In genomic region chr10:61146119-61146806, GRCm38 (mm10) we compare ENCODE assay signal across 8 mouse cellular contexts. TPM values are rescaled to one million over a fixed set of nuclear protein-coding genes. Genes with fewer than 3 reads are reported as not detected.
DNase-seq lines count a peak whose midpoint lies in the region; ATAC-seq and TF ChIP-seq lines count a peak whose summit lies in the region.

No protein-coding gene starts in this region.

- H3K27me3 ChIP-seq in erythroblast, embryonic 14.5 days (ENCODE audit: control insufficient read depth) = peaks cover 4% of the 10 kb centered on the region; the same call in 1 of the 2 replicates
- no peaks in the 10 kb centered on the region for H3K27me3 ChIP-seq in heart, embryonic 14.5 days (ENCODE audit: control insufficient read depth, insufficient read depth, low read length)
- H3K27me3 ChIP-seq in liver, postnatal 0 days (ENCODE audit: insufficient read depth, low read length) = no peaks in the 10 kb centered on the region
- no peaks in the 10 kb centered on the region for H3K27me3 ChIP-seq in neural tube, embryonic 13.5 days

- H3K27ac ChIP-seq in bone marrow, adult 2 months (ENCODE audit: control insufficient read depth, insufficient read depth, low read depth, low read length, poor library complexity) = peak overlapping the region; percentile 90
- peak overlapping the region; percentile 72 to 92 for H3K27ac ChIP-seq in heart, embryonic 14.5 days (replicated peaks in 1 of 2; ENCODE audit: control insufficient read depth in 1 of 2, insufficient read depth in 1 of 2, low read depth in 2 of 2, low read length in 2 of 2)
- peak overlapping the region; percentile 92 for H3K27ac ChIP-seq in liver, postnatal 0 days (ENCODE audit: low read depth)
- peak overlapping the region; percentile 96 for H3K27ac ChIP-seq in neural tube, embryonic 13.5 days (replicated peaks)

- peaks cover 3% of the 10 kb centered on the region; the same call in 1 of the 2 replicates for H3K36me3 ChIP-seq in erythroblast, embryonic 14.5 days (ENCODE audit: control insufficient read depth)
- H3K36me3 ChIP-seq in heart, embryonic 14.5 days (ENCODE audit: control insufficient read depth, insufficient read depth, low read length) = peaks cover 16% of the 10 kb centered on the region; the same call in 1 of the 2 replicates
- H3K36me3 ChIP-seq in liver, postnatal 0 days (replicated peaks; ENCODE audit: insufficient read depth, low read length) = 0 out of 2 replicates have a peak, but pooled peaks cover 2% of the 10 kb centered on the region
- 0 out of 2 replicates have a peak, but pooled peaks cover 5% of the 10 kb centered on the region for H3K36me3 ChIP-seq in neural tube, embryonic 13.5 days

- peak; percentile 36 for ATAC-seq in heart, embryonic 14.5 days (ENCODE audit: insufficient number of reproducible peaks, insufficient read depth, low FRiP score, low read depth)
- ATAC-seq in liver, postnatal 0 days = 0 out of 2 replicates have a peak, but pooled peaks have one; percentile 4
- peak; percentile 75 for ATAC-seq in neural tube, embryonic 13.5 days (ENCODE audit: low read depth)

- WGBS in bone marrow, adult 2 months = under 1% methylated on average over 51 of the region's 53 CpGs
- WGBS in heart, embryonic 14.5 days = under 1% methylated on average over 51 of the region's 53 CpGs
- 2% methylated on average over 52 of the region's 53 CpGs for WGBS in liver, postnatal 0 days (ENCODE audit: insufficient replicate concordance)
- under 1% methylated on average over 53 of the region's 53 CpGs for WGBS in neural tube, embryonic 13.5 days

- H3K4me1 ChIP-seq in bone marrow, adult 2 months (ENCODE audit: control insufficient read depth, insufficient read depth, low read length) = no peaks in the 10 kb centered on the region; the same call in 1 of the 2 replicates
- H3K4me1 ChIP-seq in erythroblast, embryonic 14.5 days (ENCODE audit: control insufficient read depth) = peaks cover 62% of the 10 kb centered on the region
- H3K4me1 ChIP-seq in heart, embryonic 14.5 days (ENCODE audit: control insufficient read depth in 2 of 2, insufficient read depth in 2 of 2, low read length in 2 of 2) = peaks cover 0 to 5% of the 10 kb centered on the region in 2 experiments; a peak in 2 of 4 replicates
- H3K4me1 ChIP-seq in liver, postnatal 0 days (ENCODE audit: insufficient read depth) = peaks cover 18% of the 10 kb centered on the region
- peaks cover 13% of the 10 kb centered on the region for H3K4me1 ChIP-seq in neural tube, embryonic 13.5 days (replicated peaks)

- peak; percentile 75 for DNase-seq in CD4-positive helper T cell, adult 2 months (ENCODE audit: low read depth, low spot score)
- peak; percentile 85 for DNase-seq in kidney, postnatal 10 days
- peak; percentile 75 for DNase-seq in liver, postnatal 0 days
- DNase-seq in telencephalon, adult 2 months (ENCODE audit: low read depth, low spot score) = peak; percentile 16

- peak overlapping the region; percentile 93 for H3K9ac ChIP-seq in heart, embryonic 14.5 days (ENCODE audit: low read length)
- peak overlapping the region; percentile 82 for H3K9ac ChIP-seq in liver, postnatal 0 days (replicated peaks)
- peak overlapping the region; percentile 95 for H3K9ac ChIP-seq in neural tube, embryonic 13.5 days

- H3K4me2 ChIP-seq in heart, embryonic 14.5 days (ENCODE audit: low read length) = peak overlapping the region; percentile 98
- H3K4me2 ChIP-seq in liver, postnatal 0 days (ENCODE audit: low read depth, low read length) = peak overlapping the region; percentile 95
- peak overlapping the region; percentile 87 for H3K4me2 ChIP-seq in neural tube, embryonic 13.5 days

- TF ChIP-seq POLR2A in bone marrow, adult 2 months (IDR thresholded peaks at IDR 0.05; ENCODE audit: borderline replicate concordance, control insufficient read depth, low read depth, low read length) = peak; percentile 4; the same call in 1 of the 2 replicates

- no peaks in the 10 kb centered on the region for H3K9me3 ChIP-seq in erythroblast, embryonic 14.5 days (ENCODE audit: control insufficient read depth, low read length)
- H3K9me3 ChIP-seq in heart, embryonic 14.5 days (ENCODE audit: control insufficient read depth, low read length) = no peaks in the 10 kb centered on the region
- H3K9me3 ChIP-seq in liver, postnatal 0 days (ENCODE audit: low read length) = no peaks in the 10 kb centered on the region
- H3K9me3 ChIP-seq in neural tube, embryonic 13.5 days = no peaks in the 10 kb centered on the region

- TF ChIP-seq EP300 in liver, postnatal 0 days (IDR thresholded peaks at IDR 0.05; ENCODE audit: low read depth) = no peak

- H3K4me3 ChIP-seq in bone marrow, adult 2 months (replicated peaks; ENCODE audit: control insufficient read depth, low read depth, low read length) = peak overlapping the region; percentile 96
- H3K4me3 ChIP-seq in erythroblast, embryonic 14.5 days (replicated peaks) = peak overlapping the region; percentile 92
- H3K4me3 ChIP-seq in heart, embryonic 14.5 days (ENCODE audit: control insufficient read depth in 1 of 2, insufficient read depth in 1 of 2, low read depth in 1 of 2, low read length in 2 of 2) = peak overlapping the region; percentile 69 to 87
- H3K4me3 ChIP-seq in liver, postnatal 0 days (ENCODE audit: low read depth, low read length) = peak overlapping the region; percentile 71
- peak overlapping the region; percentile 80 for H3K4me3 ChIP-seq in neural tube, embryonic 13.5 days

- TF ChIP-seq CTCF in bone marrow, adult 2 months (IDR thresholded peaks at IDR 0.05; ENCODE audit: control insufficient read depth, insufficient read depth, low read length) = no peak
- TF ChIP-seq CTCF in liver, postnatal 0 days (IDR thresholded peaks at IDR 0.05; ENCODE audit: low read depth) = no peak

RNA-seq across cellular contexts. Expression of gene Sgpl1, which starts 1.2 kb away (rescaled TPM):
- polyA plus RNA-seq in bone marrow, adult 2 months (2011; ENCODE audit: insufficient read depth, insufficient read length, low replicate concordance, missing spikeins) = 10.5 and 18.7 TPM in 2 replicates
- polyA plus RNA-seq in erythroblast, embryonic 14.5 days (2012) = 0.09 and 0.60 TPM in 2 replicates
- polyA plus RNA-seq in heart, embryonic 14.5 days (2014; fragmentation: Nextera tagmentation; extraction: Ambion mirVana) = 33.0 and 34.5 TPM in 2 replicates
- polyA plus RNA-seq in liver, postnatal 0 days (2015; fragmentation: Nextera tagmentation; extraction: Ambion mirVana) = 16.2 and 16.9 TPM in 2 replicates
- polyA plus RNA-seq in neural tube, embryonic 13.5 days (2015; fragmentation: Nextera tagmentation; extraction: Ambion mirVana) = 65.5 and 66.5 TPM in 2 replicates

RNA-seq across cellular contexts. Expression of gene Tbata, which starts 25.5 kb away (rescaled TPM):
- 7.3 TPM in 1 of 2 replicates, not detected in the other for polyA plus RNA-seq in bone marrow, adult 2 months (2011; ENCODE audit: insufficient read depth, insufficient read length, low replicate concordance, missing spikeins)
- polyA plus RNA-seq in erythroblast, embryonic 14.5 days (2012) = not detected in 2 replicates
- polyA plus RNA-seq in heart, embryonic 14.5 days (2014; fragmentation: Nextera tagmentation; extraction: Ambion mirVana) = not detected in 2 replicates
- polyA plus RNA-seq in liver, postnatal 0 days (2015; fragmentation: Nextera tagmentation; extraction: Ambion mirVana) = not detected in 2 replicates
- polyA plus RNA-seq in neural tube, embryonic 13.5 days (2015; fragmentation: Nextera tagmentation; extraction: Ambion mirVana) = 0.14 TPM in 1 of 2 replicates, not detected in the other

RNA-seq across cellular contexts. Expression of gene Pcbd1, which starts 57.1 kb away (rescaled TPM):
- polyA plus RNA-seq in bone marrow, adult 2 months (2011; ENCODE audit: insufficient read depth, insufficient read length, low replicate concordance, missing spikeins) = 3.6 and 5.2 TPM in 2 replicates
- polyA plus RNA-seq in erythroblast, embryonic 14.5 days (2012) = 0.41 and 0.45 TPM in 2 replicates
- 84.7 and 95.5 TPM in 2 replicates for polyA plus RNA-seq in heart, embryonic 14.5 days (2014; fragmentation: Nextera tagmentation; extraction: Ambion mirVana)
- 333 and 355 TPM in 2 replicates for polyA plus RNA-seq in liver, postnatal 0 days (2015; fragmentation: Nextera tagmentation; extraction: Ambion mirVana)
- 29.3 and 38.7 TPM in 2 replicates for polyA plus RNA-seq in neural tube, embryonic 13.5 days (2015; fragmentation: Nextera tagmentation; extraction: Ambion mirVana)

Comparison
In these comparisons a context has a peak if more than half of its experiments do, and no peak if none do; other contexts are left out.
1. Peak in every context shown above with its lines: DNase-seq, ATAC-seq, H3K4me3 ChIP-seq and H3K27ac ChIP-seq.
2. DNase-seq: peak in every context shown above with its lines; median percentile 85 in kidney, postnatal 10 days; 75 in CD4-positive helper T cell, adult 2 months; 75 in liver, postnatal 0 days; 16 in telencephalon, adult 2 months.
3. ATAC-seq: peak in every context shown above with its lines; median percentile 75 in neural tube, embryonic 13.5 days; 36 in heart, embryonic 14.5 days; 4 in liver, postnatal 0 days.